Mouse (Mus musculus): ENCODE data around the gene Stk11ip. TPM values are rescaled to one million over a fixed set of nuclear protein-coding genes. Genes with fewer than 3 reads are reported as not detected.

The Stk11ip gene
- total RNA-seq, 1 experiment from 2014 or later: 21.6 TPM

GRCm38 (mm10) chr1:75556143-75556781 lies 34.9 kb downstream of the Stk11ip start:
- ATAC-seq (replicated peaks in 1 of 2; ENCODE audit: insufficient read depth in 1 of 2, low FRiP score in 2 of 2, low TSS enrichment in 1 of 2, low read depth in 1 of 2, poor library complexity in 2 of 2, severe bottlenecking in 2 of 2): no peak

GRCm38 (mm10) chr1:75557041-75557440 lies 35.7 kb downstream of the Stk11ip start:
- ATAC-seq (replicated peaks in 1 of 2; ENCODE audit: insufficient read depth in 1 of 2, low FRiP score in 2 of 2, low TSS enrichment in 1 of 2, low read depth in 1 of 2, poor library complexity in 2 of 2, severe bottlenecking in 2 of 2): no peak

- ATAC-seq (replicated peaks in 1 of 2; ENCODE audit: insufficient read depth in 1 of 2, low FRiP score in 2 of 2, low TSS enrichment in 1 of 2, low read depth in 1 of 2, poor library complexity in 2 of 2, severe bottlenecking in 2 of 2): no peak
Measured at GRCm38 (mm10) chr1:75558388-75559178, 37.3 kb downstream of the Stk11ip start.

GRCm38 (mm10) chr1:75559212-75559925 lies 38.0 kb downstream of the Stk11ip start:
- ATAC-seq (replicated peaks in 1 of 2; ENCODE audit: insufficient read depth in 1 of 2, low FRiP score in 2 of 2, low TSS enrichment in 1 of 2, low read depth in 1 of 2, poor library complexity in 2 of 2, severe bottlenecking in 2 of 2): peak; percentile 91

GRCm38 (mm10) chr1:75560206-75560913 lies 39.0 kb downstream of the Stk11ip start:
- ATAC-seq (replicated peaks in 1 of 2; ENCODE audit: insufficient read depth in 1 of 2, low FRiP score in 2 of 2, low TSS enrichment in 1 of 2, low read depth in 1 of 2, poor library complexity in 2 of 2, severe bottlenecking in 2 of 2): no peak

GRCm38 (mm10) chr1:75561221-75561897 lies 40.0 kb downstream of the Stk11ip start:
- no peak for ATAC-seq (replicated peaks in 1 of 2; ENCODE audit: insufficient read depth in 1 of 2, low FRiP score in 2 of 2, low TSS enrichment in 1 of 2, low read depth in 1 of 2, poor library complexity in 2 of 2, severe bottlenecking in 2 of 2)

- no peak for ATAC-seq (replicated peaks in 1 of 2; ENCODE audit: insufficient read depth in 1 of 2, low FRiP score in 2 of 2, low TSS enrichment in 1 of 2, low read depth in 1 of 2, poor library complexity in 2 of 2, severe bottlenecking in 2 of 2)
Measured at GRCm38 (mm10) chr1:75561898-75562238, 40.5 kb downstream of the Stk11ip start.

- no peak for ATAC-seq (replicated peaks in 1 of 2; ENCODE audit: insufficient read depth in 1 of 2, low FRiP score in 2 of 2, low TSS enrichment in 1 of 2, low read depth in 1 of 2, poor library complexity in 2 of 2, severe bottlenecking in 2 of 2)
Measured at GRCm38 (mm10) chr1:75564102-75564501, 42.8 kb downstream of the Stk11ip start.

GRCm38 (mm10) chr1:75564916-75565315 lies 43.6 kb downstream of the Stk11ip start:
- no peak for ATAC-seq (replicated peaks in 1 of 2; ENCODE audit: insufficient read depth in 1 of 2, low FRiP score in 2 of 2, low TSS enrichment in 1 of 2, low read depth in 1 of 2, poor library complexity in 2 of 2, severe bottlenecking in 2 of 2)

GRCm38 (mm10) chr1:75565616-75566015 lies 44.3 kb downstream of the Stk11ip start:
- peak; percentile 86 to 89 for ATAC-seq (replicated peaks in 1 of 2; ENCODE audit: insufficient read depth in 1 of 2, low FRiP score in 2 of 2, low TSS enrichment in 1 of 2, low read depth in 1 of 2, poor library complexity in 2 of 2, severe bottlenecking in 2 of 2)

- ATAC-seq (replicated peaks in 1 of 2; ENCODE audit: insufficient read depth in 1 of 2, low FRiP score in 2 of 2, low TSS enrichment in 1 of 2, low read depth in 1 of 2, poor library complexity in 2 of 2, severe bottlenecking in 2 of 2): no peak
Measured at GRCm38 (mm10) chr1:75570403-75570802, 49.1 kb downstream of the Stk11ip start.

GRCm38 (mm10) chr1:75572776-75573175 lies 51.4 kb downstream of the Stk11ip start:
- no peak for ATAC-seq (replicated peaks in 1 of 2; ENCODE audit: insufficient read depth in 1 of 2, low FRiP score in 2 of 2, low TSS enrichment in 1 of 2, low read depth in 1 of 2, poor library complexity in 2 of 2, severe bottlenecking in 2 of 2)

- no peak for ATAC-seq (replicated peaks in 1 of 2; ENCODE audit: insufficient read depth in 1 of 2, low FRiP score in 2 of 2, low TSS enrichment in 1 of 2, low read depth in 1 of 2, poor library complexity in 2 of 2, severe bottlenecking in 2 of 2)
Measured at GRCm38 (mm10) chr1:75573715-75574114, 52.4 kb downstream of the Stk11ip start.

- ATAC-seq (replicated peaks in 1 of 2; ENCODE audit: insufficient read depth in 1 of 2, low FRiP score in 2 of 2, low TSS enrichment in 1 of 2, low read depth in 1 of 2, poor library complexity in 2 of 2, severe bottlenecking in 2 of 2): no peak
Measured at GRCm38 (mm10) chr1:75574476-75575310, 53.4 kb downstream of the Stk11ip start.

GRCm38 (mm10) chr1:75581936-75582624 lies 60.8 kb downstream of the Stk11ip start:
- ATAC-seq (replicated peaks in 1 of 2; ENCODE audit: insufficient read depth in 1 of 2, low FRiP score in 2 of 2, low TSS enrichment in 1 of 2, low read depth in 1 of 2, poor library complexity in 2 of 2, severe bottlenecking in 2 of 2): no peak

GRCm38 (mm10) chr1:75582625-75582956 lies 61.3 kb downstream of the Stk11ip start:
- no peak for ATAC-seq (replicated peaks in 1 of 2; ENCODE audit: insufficient read depth in 1 of 2, low FRiP score in 2 of 2, low TSS enrichment in 1 of 2, low read depth in 1 of 2, poor library complexity in 2 of 2, severe bottlenecking in 2 of 2)

Data from hematopoietic stem cell, adult 5-6 weeks (primary cell).